Mouse (Mus musculus): ENCODE measurements around the gene Ffar3. TPM values are rescaled to one million over a fixed set of nuclear protein-coding genes. Genes with fewer than 3 reads are reported as not detected.

Ffar3 gene
- polyA plus RNA-seq, 1 experiment from 2014 or later, result not detected

- no peak for ATAC-seq (ENCODE audit: low FRiP score, low read depth)
Measured at GRCm38 (mm10) chr7:30873083-30873482, 17.1 kb upstream of the Ffar3 start.

GRCm38 (mm10) chr7:30863386-30863785, 7.4 kb upstream of the Ffar3 start:
- Histone ChIP-seq H3K27me3 (no peaks in the 10 kb centered on the region), H3K9ac (no peak overlapping the region), H3K27ac (replicated peaks) (no peak overlapping the region), H3K4me3 (no peak overlapping the region), H3K4me1 (replicated peaks) (no peaks in the 10 kb centered on the region), H3K36me3 (no peaks in the 10 kb centered on the region), H3K4me2 (no peak overlapping the region), H3K9me3 (no peaks in the 10 kb centered on the region)
- 70% methylated on average over 8 of the region's 8 CpGs for WGBS
- ATAC-seq (ENCODE audit: low FRiP score, low read depth), result no peak

More at GRCm38 (mm10) chr7:30873083-30873482, 17.1 kb upstream of the Ffar3 start:
- no peak overlapping the region for H3K9ac ChIP-seq
- H3K36me3 ChIP-seq, result no peaks in the 10 kb centered on the region
- 19% methylated on average over 15 of the region's 15 CpGs for WGBS
- no peaks in the 10 kb centered on the region for H3K27me3 ChIP-seq
- no peaks in the 10 kb centered on the region for H3K4me1 ChIP-seq (replicated peaks)
- no peaks in the 10 kb centered on the region for H3K9me3 ChIP-seq
- H3K4me2 ChIP-seq, result peak overlapping the region; percentile 44
- no peak overlapping the region for H3K27ac ChIP-seq (replicated peaks)
- H3K4me3 ChIP-seq, result peak overlapping the region; percentile 13; the same call in 1 of the 2 replicates

DNA sequence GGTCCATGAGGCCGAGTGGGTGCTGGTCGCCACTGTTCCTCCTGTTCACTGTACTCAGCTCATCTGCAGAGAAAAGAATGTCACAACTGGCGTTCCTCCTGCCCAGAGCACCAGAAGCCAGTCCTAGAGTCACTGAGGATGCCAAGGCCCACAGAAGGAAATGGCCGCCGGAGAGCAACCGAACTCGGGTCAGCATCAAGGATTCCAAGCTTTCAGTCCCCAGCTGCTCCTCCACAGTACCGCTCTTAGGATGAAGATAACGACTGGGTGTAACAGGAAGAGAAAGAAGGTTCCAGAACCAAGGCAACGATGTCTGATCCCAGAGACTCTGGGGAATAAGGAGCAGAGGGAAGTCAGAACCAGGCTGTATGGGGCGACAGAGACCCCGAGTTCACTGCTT, 5.5 kb upstream of the Ffar3 start, which contains the start of gene Ffar1:
Gene Ffar1 (minus strand): TSS at position 101 of the 400 bp plus-strand sequence.
- no peak within 1 kb of the TSS for H3K27ac ChIP-seq (replicated peaks)
- H3K9ac ChIP-seq, result no peak within 1 kb of the TSS
- no peak within 1 kb of the TSS for H3K4me2 ChIP-seq
- no peaks in the 10 kb centered on the region for H3K36me3 ChIP-seq
- H3K4me3 ChIP-seq, result no peak within 1 kb of the TSS
- no peaks in the 10 kb centered on the region for H3K27me3 ChIP-seq
- no peak for ATAC-seq (ENCODE audit: low FRiP score, low read depth)
- WGBS, result 90% methylated on average over 12 of the region's 12 CpGs
- no peaks in the 10 kb centered on the region for H3K4me1 ChIP-seq (replicated peaks)
- no peaks in the 10 kb centered on the region for H3K9me3 ChIP-seq

GRCm38 (mm10) chr7:30859635-30860402, 3.8 kb upstream of the Ffar3 start:
- Histone ChIP-seq H3K4me1 (replicated peaks) (no peaks in the 10 kb centered on the region), H3K9ac (no peak overlapping the region), H3K9me3 (no peaks in the 10 kb centered on the region), H3K27ac (replicated peaks) (no peak overlapping the region), H3K36me3 (no peaks in the 10 kb centered on the region), H3K4me2 (peak overlapping the region; percentile 54), H3K4me3 (peak overlapping the region; percentile 32), H3K27me3 (no peaks in the 10 kb centered on the region)
- 8% methylated on average over 14 of the region's 16 CpGs for WGBS
- peak; percentile 75 for ATAC-seq (ENCODE audit: low FRiP score, low read depth)

DNA sequence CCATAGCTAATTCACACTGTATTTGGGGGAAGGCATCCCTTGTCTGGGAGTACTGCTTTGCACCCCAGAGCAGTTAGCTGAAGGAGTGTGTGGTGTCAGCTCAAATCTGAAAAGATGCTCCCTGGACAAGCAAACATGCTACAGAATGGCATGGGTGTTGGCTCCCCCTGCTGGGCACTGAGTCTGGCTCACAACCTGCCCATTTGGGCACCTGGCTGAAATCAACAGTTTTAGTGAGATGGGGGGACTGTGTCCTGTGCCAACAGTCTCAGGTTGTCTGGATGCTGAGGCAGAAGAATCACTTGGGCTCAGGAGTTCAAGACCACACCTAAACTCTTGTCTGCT, 3.3 kb upstream of the Ffar3 start:
- Histone ChIP-seq H3K9ac (no peak overlapping the region), H3K4me3 (no peak overlapping the region), H3K36me3 (no peaks in the 10 kb centered on the region), H3K27ac (replicated peaks) (no peak overlapping the region), H3K27me3 (no peaks in the 10 kb centered on the region), H3K4me2 (peak overlapping the region; percentile 54; the same call in 1 of the 2 replicates), H3K9me3 (no peaks in the 10 kb centered on the region), H3K4me1 (replicated peaks) (no peaks in the 10 kb centered on the region)
- peak; percentile 66 for ATAC-seq (ENCODE audit: low FRiP score, low read depth)

DNA sequence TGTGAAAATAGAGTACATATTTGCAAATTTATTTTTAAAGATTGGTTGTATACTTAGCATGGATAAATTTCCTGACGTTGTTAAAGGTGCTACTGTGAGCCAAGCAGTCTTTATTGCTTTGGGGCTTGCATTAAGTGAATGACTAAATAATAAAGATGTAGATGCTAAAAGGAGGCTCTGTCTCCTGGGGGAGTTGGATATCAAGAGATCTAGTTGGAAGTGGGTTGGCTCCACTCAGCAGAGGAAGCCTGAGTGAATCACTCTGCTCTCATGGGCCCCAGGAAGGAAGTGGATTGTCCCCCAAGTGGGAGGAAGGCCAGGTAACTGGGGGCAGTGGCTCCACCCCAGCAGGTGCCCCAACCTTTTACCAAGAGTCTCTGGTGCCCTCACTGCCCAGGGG, 1.8 kb upstream of the Ffar3 start:
- Histone ChIP-seq H3K4me2 (no peak overlapping the region), H3K4me1 (replicated peaks) (no peaks in the 10 kb centered on the region), H3K4me3 (no peak overlapping the region), H3K27ac (replicated peaks) (no peak overlapping the region), H3K27me3 (no peaks in the 10 kb centered on the region), H3K9me3 (no peaks in the 10 kb centered on the region), H3K36me3 (no peaks in the 10 kb centered on the region), H3K9ac (no peak overlapping the region)
- 74% methylated on average over 1 of the region's 1 CpGs for WGBS
- no peak for ATAC-seq (ENCODE audit: low FRiP score, low read depth)

DNA sequence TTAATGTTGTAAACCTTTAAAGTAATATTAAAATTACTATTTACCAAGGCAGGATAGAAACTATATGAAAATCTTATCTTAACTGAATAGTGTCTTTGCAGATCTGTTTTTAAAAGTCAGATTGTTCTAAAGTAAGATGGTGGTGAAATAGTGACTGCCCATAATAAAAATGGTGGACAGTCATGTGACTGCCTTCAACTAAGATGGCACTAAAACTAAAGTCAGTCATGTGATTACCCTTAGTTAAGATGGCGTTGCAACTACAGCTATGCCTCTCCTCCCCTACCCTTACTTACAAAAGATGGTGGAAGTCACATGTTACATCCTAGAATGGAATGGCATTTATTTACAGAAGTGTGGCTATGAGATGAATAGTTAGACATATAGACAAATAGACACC, 4.6 kb downstream of the Ffar3 start:
- H3K9ac ChIP-seq, result no peak overlapping the region
- no peaks in the 10 kb centered on the region for H3K27me3 ChIP-seq
- 84% methylated on average over 1 of the region's 1 CpGs for WGBS
- no peak for ATAC-seq (ENCODE audit: low FRiP score, low read depth)
- H3K36me3 ChIP-seq, result no peaks in the 10 kb centered on the region
- no peak overlapping the region for H3K4me2 ChIP-seq
- no peaks in the 10 kb centered on the region for H3K4me1 ChIP-seq (replicated peaks)
- no peaks in the 10 kb centered on the region for H3K9me3 ChIP-seq
- no peak overlapping the region for H3K27ac ChIP-seq (replicated peaks)
- H3K4me3 ChIP-seq, result no peak overlapping the region

DNA sequence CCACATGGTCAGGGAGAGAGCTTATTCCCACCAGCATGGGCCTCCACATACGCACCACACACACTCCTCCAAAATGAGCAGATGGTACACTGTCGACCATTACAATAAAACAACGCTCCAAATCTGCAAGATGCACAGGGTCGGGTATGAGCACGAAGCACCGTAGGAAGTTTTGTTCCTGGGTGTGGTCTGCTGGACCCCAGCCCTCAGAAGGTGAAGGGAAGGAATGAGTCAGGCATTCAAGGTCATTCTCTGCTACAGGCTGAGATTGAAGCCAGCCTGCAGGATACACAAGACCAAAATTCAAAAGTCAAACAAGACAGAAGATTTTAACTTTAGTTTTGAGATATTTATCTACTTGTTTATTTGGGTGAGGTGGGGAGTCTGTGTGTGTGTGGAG, 8.0 kb downstream of the Ffar3 start:
- no peak for ATAC-seq (ENCODE audit: low FRiP score, low read depth)

GRCm38 (mm10) chr7:30847386-30847785, 8.6 kb downstream of the Ffar3 start:
- no peaks in the 10 kb centered on the region for H3K36me3 ChIP-seq
- no peaks in the 10 kb centered on the region for H3K9me3 ChIP-seq
- no peak overlapping the region for H3K27ac ChIP-seq (replicated peaks)
- no peak overlapping the region for H3K4me3 ChIP-seq
- H3K9ac ChIP-seq, result no peak overlapping the region
- H3K4me1 ChIP-seq (replicated peaks), result peaks cover 5% of the 10 kb centered on the region; the same call in 1 of the 2 replicates
- ATAC-seq (ENCODE audit: low FRiP score, low read depth), result no peak
- 87% methylated on average over 5 of the region's 5 CpGs for WGBS
- H3K27me3 ChIP-seq, result no peaks in the 10 kb centered on the region
- H3K4me2 ChIP-seq, result no peak overlapping the region

More for the DNA sequence above, 8.0 kb downstream of the Ffar3 start:
- WGBS, result 66% methylated on average over 6 of the region's 6 CpGs
- H3K9me3 ChIP-seq, result no peaks in the 10 kb centered on the region
- no peaks in the 10 kb centered on the region for H3K36me3 ChIP-seq
- no peak overlapping the region for H3K4me2 ChIP-seq
- H3K27ac ChIP-seq (replicated peaks), result no peak overlapping the region
- H3K27me3 ChIP-seq, result no peaks in the 10 kb centered on the region
- no peak overlapping the region for H3K4me3 ChIP-seq
- H3K9ac ChIP-seq, result no peak overlapping the region
- peaks cover 5% of the 10 kb centered on the region; the same call in 1 of the 2 replicates for H3K4me1 ChIP-seq (replicated peaks)

DNA sequence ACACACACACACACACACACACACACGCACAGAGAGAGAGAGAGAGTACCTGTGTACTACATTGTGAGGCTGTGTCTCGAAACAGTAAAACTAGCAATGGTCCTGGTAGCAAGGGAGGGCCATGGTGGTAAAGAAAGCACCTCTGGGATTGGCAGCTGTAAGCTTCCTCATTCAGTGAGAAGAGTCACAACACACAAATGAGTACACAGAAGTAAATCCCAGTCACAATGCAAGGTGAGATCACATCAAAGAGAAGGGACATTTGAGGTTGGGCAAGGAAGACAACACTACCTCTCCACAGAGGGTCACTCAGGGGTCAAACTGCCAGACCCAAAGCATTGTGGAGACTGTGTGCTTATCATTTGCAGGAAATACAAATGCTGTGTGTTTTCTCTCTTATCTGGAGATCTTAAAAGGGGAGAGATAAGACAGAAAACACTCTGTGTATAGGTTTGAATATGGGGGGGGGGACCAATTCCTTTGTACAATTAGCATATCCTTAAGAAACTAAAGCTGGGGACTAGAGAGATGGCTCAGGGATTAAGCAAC, 9.4 kb downstream of the Ffar3 start:
- H3K27ac ChIP-seq (replicated peaks), result no peak overlapping the region
- no peak for ATAC-seq (ENCODE audit: low FRiP score, low read depth)
- WGBS, result 82% methylated on average over 2 of the region's 2 CpGs
- no peaks in the 10 kb centered on the region for H3K9me3 ChIP-seq
- no peak overlapping the region for H3K4me3 ChIP-seq
- H3K4me2 ChIP-seq, result no peak overlapping the region
- no peaks in the 10 kb centered on the region for H3K27me3 ChIP-seq
- no peak overlapping the region for H3K9ac ChIP-seq
- H3K4me1 ChIP-seq (replicated peaks), result peaks cover 5% of the 10 kb centered on the region; the same call in 1 of the 2 replicates
- H3K36me3 ChIP-seq, result no peaks in the 10 kb centered on the region

- Histone ChIP-seq H3K36me3 (no peaks in the 10 kb centered on the region), H3K4me3 (no peak overlapping the region), H3K9me3 (no peaks in the 10 kb centered on the region), H3K4me2 (no peak overlapping the region), H3K27ac (replicated peaks) (no peak overlapping the region; the same call in 1 of the 2 replicates), H3K9ac (no peak overlapping the region), H3K4me1 (replicated peaks) (peaks cover 5% of the 10 kb centered on the region; the same call in 1 of the 2 replicates), H3K27me3 (no peaks in the 10 kb centered on the region)
- ATAC-seq (ENCODE audit: low FRiP score, low read depth), result peak; percentile 51; the same call in 1 of the 2 replicates
- 27% methylated on average over 7 of the region's 7 CpGs for WGBS
Measured at GRCm38 (mm10) chr7:30844676-30845297, 11.2 kb downstream of the Ffar3 start.

DNA sequence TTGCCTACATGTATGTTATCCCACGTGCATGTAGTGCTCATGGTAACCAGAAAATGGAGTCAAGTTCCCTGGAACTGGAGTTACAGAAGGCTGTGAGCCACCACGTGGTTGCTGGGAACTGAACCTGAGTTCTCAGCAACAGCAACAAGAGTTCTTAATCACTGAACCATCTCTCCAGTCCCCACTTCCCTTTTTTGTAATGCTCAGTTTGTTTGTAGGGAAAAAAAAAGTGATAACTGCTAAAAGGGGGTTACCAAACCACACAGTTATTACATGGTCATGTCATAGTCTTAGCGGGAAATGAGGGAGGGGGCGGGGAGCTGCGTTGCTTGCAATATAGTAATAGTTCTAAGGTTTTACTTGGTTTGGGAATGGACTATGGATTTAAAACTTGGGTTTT, 13.9 kb downstream of the Ffar3 start:
- WGBS, result 85% methylated on average over 5 of the region's 5 CpGs
- peaks cover 5% of the 10 kb centered on the region; the same call in 1 of the 2 replicates for H3K4me1 ChIP-seq (replicated peaks)
- no peak overlapping the region for H3K27ac ChIP-seq (replicated peaks)
- H3K4me2 ChIP-seq, result no peak overlapping the region
- no peaks in the 10 kb centered on the region for H3K9me3 ChIP-seq
- H3K9ac ChIP-seq, result no peak overlapping the region
- H3K27me3 ChIP-seq, result no peaks in the 10 kb centered on the region
- H3K36me3 ChIP-seq, result no peaks in the 10 kb centered on the region
- H3K4me3 ChIP-seq, result no peak overlapping the region
- no peak for ATAC-seq (ENCODE audit: low FRiP score, low read depth)

All from hindbrain, embryonic 15.5 days (tissue).